Mouse (Mus musculus) heart, embryonic 14.5 days (tissue): ENCODE data around the gene Cetn2. TPM values are rescaled to one million over a fixed set of nuclear protein-coding genes. Genes with fewer than 3 reads are reported as not detected.

Experiments
- polyA plus RNA-seq: library from polyadenylated mRNA; unstranded; fragments of >200 nt; fragmentation: Nextera tagmentation; extraction: Ambion mirVana; gene quantifications from 2 replicates; pipeline ENCODE4 v1.2.1, GENCODE M21; 2014

The Cetn2 gene
- polyA plus RNA-seq, 1 experiment from 2014 or later: 68.6 TPM

Other genes starting within 250 kb of the Cetn2 start
- 0.15 and 0.28 TPM in 2 replicates for gene Gabrq, start 93.2 kb downstream of the Cetn2 start, polyA plus RNA-seq
- 15.5 and 16.5 TPM in 2 replicates for gene Nsdhl, start 146 bp upstream of the Cetn2 start, polyA plus RNA-seq
- gene Zfp185, start 68.9 kb upstream of the Cetn2 start, polyA plus RNA-seq: 4.6 and 4.9 TPM in 2 replicates
- gene Pnma5, start 118.7 kb upstream of the Cetn2 start, polyA plus RNA-seq: 0.11 TPM in 1 of 2 replicates, not detected in the other
- not detected in 2 replicates for gene Pnma3, start 146.4 kb upstream of the Cetn2 start, polyA plus RNA-seq
- gene Xlr4a, start 164.1 kb upstream of the Cetn2 start, polyA plus RNA-seq: 1.8 TPM in 1 of 2 replicates, not detected in the other
- 1.4 TPM in 2 replicates for gene Xlr3a, start 178.7 kb upstream of the Cetn2 start, polyA plus RNA-seq
- gene Gm14685, start 198.6 kb upstream of the Cetn2 start, polyA plus RNA-seq: not detected in 2 replicates
- not detected in 2 replicates for gene Xlr5b, start 230.4 kb upstream of the Cetn2 start, polyA plus RNA-seq
- not detected in 2 replicates for gene DXBay18, start 231.0 kb upstream of the Cetn2 start, polyA plus RNA-seq